Mouse (Mus musculus) 3134 (cell line): ENCODE measurements around the gene Gpr176.

Source experiments
- DNase-seq: peaks from one replicate; pipeline ENCODE4 v3.0.0-alpha.2; 2011; ENCODE audit warnings: low spot score; ENCODE audit not compliant: insufficient read length; ENCODE audit errors: extremely low read depth

The Gpr176 gene

GRCm38 (mm10) chr2:118248966-118249365 lies 124.3 kb downstream of the Gpr176 start:
- DNase-seq: no peak

GRCm38 (mm10) chr2:118248016-118248415 lies 125.2 kb downstream of the Gpr176 start:
- no peak for DNase-seq

- peak; percentile 25 for DNase-seq
These were observed 127.3 kb downstream of the Gpr176 start for GRCm38 (mm10) chr2:118245914-118246313.

- no peak for DNase-seq
These were observed 137.0 kb downstream of the Gpr176 start for GRCm38 (mm10) chr2:118236196-118236595.

GRCm38 (mm10) chr2:118235614-118236013 lies 137.6 kb downstream of the Gpr176 start:
- no peak for DNase-seq

- no peak for DNase-seq
These were observed 142.7 kb downstream of the Gpr176 start for GRCm38 (mm10) chr2:118230544-118230943.

- DNase-seq: no peak
These were observed 144.6 kb downstream of the Gpr176 start for GRCm38 (mm10) chr2:118228486-118229079.
